Mouse (Mus musculus) lung, adult 18-20 months (tissue): Measurements from ENCODE around the gene Olfr582.

Experiments
- DNase-seq, 2 experiments: peaks; one replicate each; pipeline ENCODE4 v3.0.0; 2022; ENCODE audit warnings: mixed read lengths in 2 of 2

Gene Olfr582

GRCm38 (mm10) chr7:103037724-103038123, at the start of gene Olfr582:
Gene Olfr582 (plus strand): TSS chr7:103038024.
- DNase-seq = no peak

GRCm38 (mm10) chr7:102989224-102989623, 48.6 kb upstream of the Olfr582 start, which contains the start of gene Olfr578:
Gene Olfr578 (minus strand): TSS chr7:102989324.
- DNase-seq = no peak

DNA sequence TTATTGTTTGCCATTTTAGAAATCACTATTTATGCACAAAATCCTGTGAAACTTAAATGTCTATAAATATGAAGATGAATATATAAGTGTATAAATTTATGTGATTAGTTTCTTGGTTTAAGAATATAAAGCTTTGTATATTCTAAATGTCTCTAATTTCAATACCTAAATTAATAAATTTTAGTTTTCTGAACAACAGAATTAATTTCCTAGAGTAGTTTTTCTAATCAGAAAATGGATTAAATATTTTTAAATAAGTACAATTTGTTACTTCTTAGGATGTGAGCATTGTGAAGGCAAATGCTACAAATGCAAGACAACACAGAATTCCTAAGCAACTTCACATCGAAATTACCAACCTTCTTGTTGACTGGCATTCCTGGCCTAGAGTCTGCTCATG, 13.2 kb downstream of the Olfr582 start, which contains the start of gene Olfr583:
Olfr583 (plus strand) TSS at position 301 of the 400 bp plus-strand sequence.
- DNase-seq = no peak

DNA sequence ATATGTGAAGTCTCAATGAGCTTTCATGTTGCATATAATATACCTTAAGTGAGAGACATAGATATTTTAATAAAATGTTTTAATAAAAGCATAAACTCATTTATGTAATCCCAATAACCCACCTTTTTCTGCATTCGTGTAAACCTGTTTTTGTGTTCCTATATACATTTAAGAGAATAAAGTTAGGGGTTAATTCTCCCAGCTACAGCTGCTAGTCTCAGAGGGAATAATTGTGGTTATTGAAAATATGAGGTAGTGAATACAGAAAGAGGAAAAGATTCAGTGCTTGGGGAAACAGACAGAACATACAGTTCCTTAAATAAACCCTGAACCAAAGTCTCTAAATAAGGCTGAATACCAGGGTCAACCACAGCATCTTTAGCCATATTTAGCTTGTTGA, 43.8 kb downstream of the Olfr582 start, which contains the start of gene Olfr584:
Olfr584 (plus strand) TSS at position 301 of the 400 bp plus-strand sequence.
- DNase-seq = no peak
